Mouse (Mus musculus) cerebellum, adult 8-10 months (tissue): Measurements from ENCODE around the gene Erp29.

ENCODE experiments used
- DNase-seq: peaks from one replicate; pipeline ENCODE4 v3.0.0; 2022

The Erp29 gene

GRCm38 (mm10) chr5:121448450-121448849 is 3.9 kb downstream of the Erp29 start:
- no peak for DNase-seq

- DNase-seq = no peak
Measured at GRCm38 (mm10) chr5:121444870-121445269, 7.4 kb downstream of the Erp29 start.

GRCm38 (mm10) chr5:121443548-121443947 is 8.8 kb downstream of the Erp29 start:
- no peak for DNase-seq

GRCm38 (mm10) chr5:121438756-121439155 is 13.6 kb downstream of the Erp29 start:
- DNase-seq = no peak

GRCm38 (mm10) chr5:121438131-121438530 is 14.2 kb downstream of the Erp29 start:
- no peak for DNase-seq

DNA sequence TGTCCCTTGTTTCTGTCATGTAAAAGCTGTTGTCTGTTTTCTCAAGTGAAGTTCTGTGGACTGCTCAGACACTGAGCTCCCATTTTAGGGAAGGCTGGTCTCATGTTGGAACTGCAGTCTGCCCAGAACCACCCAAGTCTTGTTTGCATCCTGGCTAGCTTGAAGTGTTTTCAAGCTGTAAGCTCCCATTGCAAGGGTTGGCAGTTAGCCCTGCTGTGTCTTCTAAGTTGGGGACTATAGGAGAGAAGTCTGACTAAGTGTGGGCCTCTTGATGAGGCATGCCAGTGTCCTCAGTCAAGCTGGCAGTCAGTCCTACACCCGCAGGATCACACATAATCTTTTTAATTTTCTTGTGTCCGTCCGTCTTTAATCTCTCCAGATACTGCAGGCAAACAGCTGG is 23.4 kb downstream of the Erp29 start:
- no peak for DNase-seq

DNA sequence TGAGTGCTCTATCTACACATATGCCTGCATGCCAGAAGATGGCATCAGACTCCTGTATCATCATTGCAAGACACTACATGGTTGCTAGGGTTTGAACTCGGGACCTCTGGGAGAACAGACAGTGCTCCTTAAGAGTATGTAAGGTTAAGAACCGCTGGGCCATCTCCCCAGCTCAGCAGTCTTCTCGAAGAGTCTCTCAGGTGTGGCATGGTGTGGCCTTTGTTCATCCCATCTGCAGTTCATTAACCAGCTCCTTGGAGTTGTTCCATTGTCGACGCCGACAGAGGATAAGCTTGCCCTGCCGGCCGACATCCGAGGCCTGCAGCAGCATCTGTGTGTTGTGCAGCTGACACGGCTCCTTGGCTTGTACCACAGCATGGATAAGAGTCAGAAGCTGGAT is 29.0 kb downstream of the Erp29 start:
- DNase-seq = no peak

DNA sequence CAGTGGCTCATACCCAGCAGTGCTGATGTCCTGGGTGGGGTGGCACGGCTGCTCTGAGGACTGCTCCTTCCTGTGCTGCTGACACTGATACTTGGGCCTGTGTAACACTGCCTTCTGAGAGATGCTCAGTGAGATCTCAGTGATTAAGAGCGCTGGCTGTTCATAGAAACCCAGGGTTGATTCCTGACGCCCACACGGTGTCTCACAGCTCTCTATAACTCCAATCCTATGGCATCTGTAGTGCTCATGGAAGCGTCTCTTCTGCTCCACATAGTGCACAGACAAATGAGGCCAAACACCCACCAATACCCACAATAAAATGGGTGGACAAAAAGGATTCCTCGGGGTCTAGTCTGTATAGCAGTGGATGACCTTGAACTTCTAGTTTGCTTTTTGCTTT is 29.5 kb downstream of the Erp29 start:
- no peak for DNase-seq

- DNase-seq = no peak
Measured at GRCm38 (mm10) chr5:121420721-121421120, 31.6 kb downstream of the Erp29 start.

DNA sequence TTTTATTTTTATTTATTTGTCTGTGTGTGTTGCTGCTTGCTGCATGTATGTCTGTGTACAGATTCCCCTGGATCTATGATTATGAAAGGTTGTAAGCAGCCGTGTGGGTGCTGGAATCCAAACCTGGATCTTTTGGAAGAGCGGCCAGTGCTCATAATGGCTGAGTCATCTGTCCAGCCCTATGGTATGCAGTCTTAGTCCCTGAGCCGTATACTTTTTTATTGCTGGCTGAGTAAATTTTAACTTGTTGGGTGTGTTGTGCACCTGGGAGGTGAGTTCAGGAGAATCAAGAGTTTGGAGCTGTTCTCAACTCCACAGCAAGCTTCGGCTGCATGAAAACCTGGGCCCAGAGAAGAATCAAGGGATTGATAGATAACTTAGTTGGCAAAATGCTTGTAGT is 41.3 kb downstream of the Erp29 start:
- DNase-seq = no peak

- no peak for DNase-seq
Measured at GRCm38 (mm10) chr5:121407856-121408255, 44.5 kb downstream of the Erp29 start.

GRCm38 (mm10) chr5:121400849-121401248 is 51.5 kb downstream of the Erp29 start:
- DNase-seq = no peak

DNA sequence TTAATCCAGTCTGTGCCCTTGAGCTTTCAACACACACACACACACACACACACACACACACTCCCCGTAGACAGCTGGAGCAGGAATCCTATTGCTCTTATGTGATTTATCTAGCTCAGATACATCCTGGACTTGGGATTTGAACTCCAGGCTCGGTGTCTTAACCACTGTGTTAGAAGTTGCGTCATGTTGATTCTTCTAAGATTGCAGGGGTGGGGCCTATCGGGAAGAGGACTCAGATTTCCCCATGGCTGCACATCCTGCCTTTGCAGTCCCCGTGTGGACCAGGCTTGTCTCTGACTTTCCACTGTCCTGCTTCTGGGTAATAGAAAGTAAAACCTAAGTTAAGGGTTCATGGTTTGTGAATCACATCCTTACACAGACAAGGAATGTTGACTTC is 52.2 kb downstream of the Erp29 start:
- DNase-seq = no peak

GRCm38 (mm10) chr5:121399540-121399939 is 52.8 kb downstream of the Erp29 start:
- DNase-seq = no peak

DNA sequence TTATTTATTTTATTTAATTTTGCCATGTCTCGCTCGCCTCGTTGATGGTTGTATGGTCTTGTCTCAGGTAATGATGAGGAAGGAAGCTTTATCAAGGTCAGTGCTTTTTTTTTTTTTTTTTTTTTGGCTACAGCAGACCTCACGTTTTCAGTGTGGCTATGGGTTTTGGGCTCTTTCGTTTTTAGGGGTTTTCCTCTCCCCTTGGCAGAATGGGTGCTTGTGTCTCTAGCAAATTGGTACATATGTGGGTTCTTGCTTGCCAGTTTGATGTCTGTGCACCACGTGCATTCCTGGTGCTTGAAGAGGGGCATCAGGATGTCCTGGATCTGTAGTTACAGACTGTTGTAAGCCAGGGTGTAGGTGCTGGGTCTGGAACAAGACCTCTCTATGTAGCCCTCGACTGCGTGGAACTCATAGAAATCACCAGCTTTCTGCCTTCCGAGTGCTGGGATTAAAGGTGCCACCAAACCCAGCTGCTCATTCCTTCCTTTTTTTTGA is 53.3 kb downstream of the Erp29 start:
- DNase-seq = no peak

DNA sequence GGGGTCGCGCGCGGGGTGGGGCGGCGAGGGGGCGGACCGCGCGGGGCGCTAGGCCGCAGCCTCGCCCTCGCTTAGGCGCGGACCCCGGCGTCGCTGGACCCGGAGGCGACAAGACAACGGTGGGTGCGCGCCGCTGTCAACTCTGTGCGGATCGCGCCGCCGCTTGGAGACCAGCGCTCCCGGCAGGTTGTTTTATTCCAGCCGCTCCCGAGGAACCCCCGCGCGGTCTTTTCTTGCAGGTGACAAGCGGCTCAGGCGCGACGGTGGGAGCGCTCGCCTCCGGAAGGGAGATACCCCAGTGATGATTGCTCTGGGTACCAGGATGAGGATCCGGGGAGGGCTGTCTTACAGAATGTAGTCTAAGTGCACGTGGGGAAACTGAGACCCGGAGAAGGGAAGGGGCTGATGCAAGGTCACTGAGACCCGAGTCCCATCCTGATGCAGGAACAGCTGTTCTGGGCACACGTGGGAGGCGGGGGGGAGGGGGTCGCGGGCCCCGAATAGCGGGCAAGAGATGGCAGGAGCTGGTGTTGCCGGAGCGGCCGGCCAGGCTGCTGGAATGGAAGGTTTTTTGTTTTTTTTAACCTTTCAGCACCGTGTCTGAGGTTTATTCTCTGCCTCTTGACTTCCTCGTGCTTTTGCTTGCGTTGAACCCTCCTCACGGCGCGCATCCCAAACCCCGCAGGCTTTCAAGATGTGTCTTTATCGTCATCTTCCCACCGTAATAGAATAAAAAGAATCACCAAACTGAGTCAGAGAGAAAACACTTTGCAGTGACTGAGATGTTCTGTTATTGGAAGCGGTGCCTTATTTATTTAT is 54.0 kb downstream of the Erp29 start:
- DNase-seq = no peak

- DNase-seq = peak; percentile 92
Measured at GRCm38 (mm10) chr5:121397187-121398145, 54.8 kb downstream of the Erp29 start, which contains the start of gene Naa25. TSS of gene Naa25 (plus strand) at chr5:121397936.

DNA sequence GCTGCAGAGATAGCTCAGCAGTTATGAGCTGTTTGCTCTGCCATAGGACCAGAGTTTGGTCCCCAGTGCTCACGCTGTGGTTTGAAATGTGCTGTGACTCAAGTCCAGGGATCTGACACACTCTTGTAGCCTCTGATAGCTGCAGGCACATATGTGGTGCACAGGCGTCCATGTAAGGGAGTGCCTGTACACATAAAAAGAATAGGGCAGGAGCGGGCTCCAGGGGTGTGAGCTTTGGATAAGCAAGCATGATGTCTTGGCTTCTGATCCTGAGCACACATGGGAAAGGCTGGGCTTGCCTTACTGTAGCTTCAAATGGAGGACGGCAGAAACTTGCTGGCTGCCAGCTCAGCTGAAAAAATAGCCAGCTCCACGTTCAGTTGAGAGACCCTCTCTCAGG is 56.7 kb downstream of the Erp29 start:
- no peak for DNase-seq

DNA sequence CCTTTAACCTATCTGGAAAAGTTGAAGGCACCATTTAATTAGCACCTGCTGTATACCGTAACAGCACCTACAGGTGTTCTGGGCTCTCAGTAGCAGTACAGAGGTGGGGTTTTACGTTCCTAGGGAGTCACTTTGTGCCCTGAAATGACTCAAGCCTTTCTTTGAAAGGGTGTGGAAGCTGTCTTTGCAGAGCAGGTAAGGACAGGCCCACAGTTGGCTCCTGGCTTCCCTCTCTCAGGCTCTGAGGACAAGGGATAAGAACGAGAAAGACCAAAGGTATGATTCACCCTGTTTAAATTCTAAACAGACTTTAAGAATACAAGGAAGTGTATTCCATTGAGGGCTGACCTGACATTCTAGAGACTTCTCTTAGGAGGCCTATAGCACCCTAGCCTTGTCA is 58.9 kb downstream of the Erp29 start:
- DNase-seq = no peak

DNA sequence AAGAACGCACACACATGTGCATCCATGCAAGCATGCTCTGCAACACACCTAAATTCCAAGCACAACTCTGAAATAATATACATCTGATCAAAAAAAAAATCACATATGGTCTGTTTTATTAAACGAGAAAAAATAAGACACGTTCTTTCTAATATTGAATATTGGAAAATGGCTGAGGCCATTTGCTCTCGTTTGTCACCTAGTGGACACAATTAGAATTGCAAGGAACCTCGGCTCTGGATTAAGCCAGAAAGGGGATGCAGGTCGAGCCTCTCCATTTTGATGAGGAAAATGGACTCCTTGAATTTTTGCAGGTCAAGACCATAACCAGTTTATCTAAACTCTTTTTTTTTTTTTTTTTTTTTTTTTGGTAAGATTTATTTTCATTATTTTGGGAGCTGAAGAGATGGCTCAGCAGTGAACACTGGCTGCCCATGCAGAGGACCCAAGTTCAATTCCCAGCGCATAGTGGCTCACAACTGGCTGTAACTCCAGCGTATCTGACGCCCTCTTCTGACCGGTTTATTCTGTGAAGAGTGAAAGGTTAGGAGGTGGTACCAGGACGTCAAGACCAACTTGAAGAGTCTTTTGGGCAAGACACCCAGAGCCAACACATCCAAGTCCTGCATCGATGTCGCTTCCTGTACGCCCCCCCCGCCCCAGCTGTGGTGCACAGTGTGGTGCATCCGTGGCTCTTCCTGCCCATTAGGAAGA is 59.5 kb downstream of the Erp29 start:
- no peak for DNase-seq

DNA sequence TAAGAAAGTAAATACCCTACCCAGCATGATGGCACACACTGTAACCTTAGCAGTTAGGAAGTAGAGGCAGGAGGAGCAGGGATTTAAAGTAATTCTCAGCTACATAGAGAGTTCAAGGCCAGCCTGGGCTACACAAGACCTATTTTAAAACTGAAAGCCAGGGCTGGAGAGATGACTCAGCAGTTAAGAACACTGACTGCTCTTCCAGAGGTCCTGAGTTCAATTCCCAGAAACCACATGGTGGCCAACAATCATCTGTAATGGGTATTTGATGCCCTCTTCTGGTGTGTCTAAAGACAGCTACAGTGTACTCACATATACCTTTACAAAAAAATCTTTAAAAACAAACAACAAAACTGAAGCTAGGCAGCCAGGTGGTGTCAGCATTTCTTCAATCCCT is 62.6 kb downstream of the Erp29 start:
- DNase-seq = no peak

DNA sequence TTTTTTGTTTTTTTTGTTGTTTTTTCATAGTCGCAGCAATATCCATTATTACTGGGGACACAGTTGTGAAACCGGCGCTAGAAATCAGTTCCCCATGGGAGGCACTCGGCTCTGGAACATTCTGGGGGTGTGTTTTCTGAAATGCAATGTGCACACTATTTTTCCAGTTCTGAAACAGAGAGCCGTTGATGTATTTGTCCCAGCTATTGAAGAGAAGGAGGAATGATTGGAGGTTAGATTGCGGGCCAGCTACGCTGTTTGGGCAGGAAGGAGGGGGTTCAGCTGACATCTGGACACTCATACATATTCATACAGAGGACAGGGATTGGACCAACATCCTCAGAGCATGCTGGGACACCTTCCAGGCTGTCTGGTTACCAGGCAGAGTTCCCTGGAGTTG is 63.2 kb downstream of the Erp29 start:
- DNase-seq = no peak

DNA sequence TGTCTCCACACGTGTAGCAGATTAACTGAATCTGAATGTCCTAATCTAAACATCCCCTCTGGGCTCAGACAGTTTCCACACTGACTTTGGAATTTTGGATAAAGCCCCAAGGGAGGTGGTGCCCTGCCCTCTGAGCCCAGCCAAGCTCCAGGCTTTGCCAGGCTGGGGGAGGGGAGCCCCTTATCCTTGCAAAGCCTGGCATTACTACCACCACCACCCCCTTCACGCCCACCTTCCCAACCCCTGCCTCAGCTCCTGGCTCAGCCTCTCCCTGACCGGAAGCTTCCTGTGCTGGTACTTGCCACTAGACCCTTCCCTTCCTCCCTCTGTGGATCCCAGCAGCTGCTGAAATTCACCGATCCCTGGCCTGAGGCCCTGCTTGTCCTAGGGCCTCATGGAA is 65.2 kb downstream of the Erp29 start:
- no peak for DNase-seq
